Mouse (Mus musculus): ENCODE measurements around the gene Lrrtm4. TPM values are rescaled to one million over a fixed set of nuclear protein-coding genes. Genes with fewer than 3 reads are reported as not detected.

Gene Lrrtm4
- 0.08 TPM for polyA plus RNA-seq (2012; fragmentation: generic; extraction: Trizol)

DNA sequence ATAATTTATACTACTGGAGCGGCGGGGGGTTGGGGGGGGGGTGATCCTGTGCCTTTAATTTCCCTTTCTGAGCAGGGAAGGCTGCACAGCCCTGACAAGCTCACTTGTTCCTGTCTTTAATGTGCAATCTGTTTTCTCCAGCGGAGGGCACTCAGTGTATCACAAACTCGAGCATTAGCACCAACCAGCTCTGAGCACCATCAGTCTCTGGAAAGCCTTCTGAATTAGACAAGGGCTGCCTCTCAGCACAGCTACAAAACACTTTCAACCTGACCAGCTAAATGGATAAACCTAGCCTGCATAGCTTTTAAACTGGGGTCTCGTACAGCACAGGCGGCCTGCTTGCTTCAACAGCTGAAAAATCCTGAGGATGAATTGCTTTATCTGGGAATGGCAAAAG lies at the start of gene Lrrtm4:
TSS of gene Lrrtm4 (plus strand) at position 113 of the 400 bp plus-strand sequence.
- Histone ChIP-seq H3K79me2 (ENCODE audit: control insufficient read depth, insufficient read depth) (no peaks in the 10 kb centered on the region), H3K36me3 (ENCODE audit: control insufficient read depth, insufficient read depth) (no peaks in the 10 kb centered on the region), H3K4me3 (no peak within 1 kb of the TSS), H3K4me2 (ENCODE audit: low read depth) (no peak within 1 kb of the TSS), H3ac (ENCODE audit: control insufficient read depth, insufficient read length) (no peak within 1 kb of the TSS), H3K27me3 (ENCODE audit: control insufficient read depth, insufficient read depth, insufficient read length) (no peaks in the 10 kb centered on the region)
- TF ChIP-seq TCF12 (IDR thresholded peaks at IDR 0.05; ENCODE audit: insufficient read depth, poor library complexity, severe bottlenecking) (no peak), TCF3 (IDR thresholded peaks at IDR 0.05; ENCODE audit: insufficient read length, low read depth) (no peak), USF1 (IDR thresholded peaks at IDR 0.05; ENCODE audit: low read depth) (no peak), POLR2A (IDR thresholded peaks at IDR 0.05; ENCODE audit: insufficient read length, low read depth) (no peak), MYOG (IDR thresholded peaks at IDR 0.05; ENCODE audit: control insufficient read depth in 1 of 3, insufficient read depth in 1 of 3, insufficient read length in 2 of 3, low read depth in 2 of 3) (no peak), REST (IDR thresholded peaks at IDR 0.05; ENCODE audit: insufficient read depth, insufficient read length) (no peak), E2F4 (IDR thresholded peaks at IDR 0.05; ENCODE audit: insufficient read depth) (no peak), MAX (IDR thresholded peaks at IDR 0.05; ENCODE audit: low read depth) (no peak), MYOD1 (IDR thresholded peaks at IDR 0.05; ENCODE audit: control insufficient read depth in 1 of 3, insufficient read length in 2 of 3, low read depth in 2 of 3) (no peak), SRF (IDR thresholded peaks at IDR 0.05; ENCODE audit: control insufficient read depth, insufficient read length, low read depth) (no peak), POLR2AphosphoS2 (IDR thresholded peaks at IDR 0.05; ENCODE audit: insufficient read length, low read depth) (no peak), CEBPB (IDR thresholded peaks at IDR 0.05; ENCODE audit: insufficient read depth, poor library complexity, severe bottlenecking) (no peak)

DNA sequence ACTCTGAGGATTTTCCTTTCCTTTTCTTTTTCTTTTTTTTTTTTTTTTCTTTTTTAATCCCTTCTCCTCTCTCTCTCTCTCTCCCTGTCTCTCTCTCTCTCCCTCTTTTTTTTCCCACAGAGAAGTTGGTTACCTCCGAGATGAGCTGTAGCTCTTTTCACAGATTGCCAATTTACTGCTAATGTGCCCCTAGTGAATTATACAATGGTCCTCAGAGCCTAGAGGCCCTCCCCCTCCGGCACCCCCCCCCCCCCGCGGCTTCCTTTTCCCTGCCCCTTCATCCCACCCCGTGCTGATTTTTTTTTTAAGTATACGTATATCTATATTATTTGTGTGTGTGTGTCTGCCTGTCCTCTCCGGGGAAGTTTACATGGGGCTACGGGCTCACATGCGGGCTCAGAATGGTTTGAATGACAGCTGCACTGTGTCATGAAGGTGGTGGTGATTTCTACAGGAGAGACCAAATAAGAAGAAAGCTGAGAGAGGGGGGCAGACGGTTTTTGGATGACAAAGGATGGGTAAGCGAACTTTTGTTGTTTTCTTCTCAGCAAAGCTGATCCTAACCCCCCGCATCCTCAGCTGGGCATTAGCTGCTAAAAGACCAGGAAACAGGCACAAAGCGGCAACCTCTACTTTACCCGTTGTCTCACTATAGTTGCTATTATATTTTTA lies 648 bp downstream of the Lrrtm4 start:
- no peak overlapping the region for H3K4me2 ChIP-seq (ENCODE audit: low read depth)
- H3ac ChIP-seq (ENCODE audit: control insufficient read depth, insufficient read length), result no peak overlapping the region
- TF ChIP-seq TCF3 (IDR thresholded peaks at IDR 0.05; ENCODE audit: insufficient read length, low read depth) (no peak), SRF (IDR thresholded peaks at IDR 0.05; ENCODE audit: control insufficient read depth, insufficient read length, low read depth) (no peak), MYOD1 (IDR thresholded peaks at IDR 0.05; ENCODE audit: control insufficient read depth in 1 of 3, insufficient read length in 2 of 3, low read depth in 2 of 3) (no peak)
- no peaks in the 10 kb centered on the region for H3K36me3 ChIP-seq (ENCODE audit: control insufficient read depth, insufficient read depth)
- no peak overlapping the region for H3K4me3 ChIP-seq
- H3K27me3 ChIP-seq (ENCODE audit: control insufficient read depth, insufficient read depth, insufficient read length), result no peaks in the 10 kb centered on the region
- H3K79me2 ChIP-seq (ENCODE audit: control insufficient read depth, insufficient read depth), result no peaks in the 10 kb centered on the region

DNA sequence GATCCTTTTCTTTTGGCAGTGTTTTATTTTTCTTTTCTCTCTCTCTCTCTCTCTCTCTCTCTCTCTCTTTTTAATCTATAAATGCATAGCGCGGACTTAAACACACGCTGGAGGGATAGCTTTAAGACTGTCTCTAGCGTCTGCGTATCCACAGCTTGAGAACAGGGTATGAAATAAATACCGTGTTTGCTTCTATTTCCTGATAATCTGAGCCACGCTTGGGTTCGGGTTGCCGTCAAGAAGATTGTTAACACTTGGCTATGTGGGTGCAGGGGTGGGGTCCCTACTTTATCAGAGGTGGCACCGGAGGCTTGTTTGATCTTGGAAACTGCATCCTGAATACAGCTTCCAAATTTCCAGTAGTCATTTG lies 1.2 kb downstream of the Lrrtm4 start:
- no peak overlapping the region for H3K4me2 ChIP-seq (ENCODE audit: low read depth)
- no peak overlapping the region for H3ac ChIP-seq (ENCODE audit: control insufficient read depth, insufficient read length)
- no peak overlapping the region for H3K4me3 ChIP-seq
- H3K79me2 ChIP-seq (ENCODE audit: control insufficient read depth, insufficient read depth), result no peaks in the 10 kb centered on the region
- H3K36me3 ChIP-seq (ENCODE audit: control insufficient read depth, insufficient read depth), result no peaks in the 10 kb centered on the region
- TF ChIP-seq SRF (IDR thresholded peaks at IDR 0.05; ENCODE audit: control insufficient read depth, insufficient read length, low read depth) (no peak), CEBPB (IDR thresholded peaks at IDR 0.05; ENCODE audit: insufficient read depth, poor library complexity, severe bottlenecking) (no peak), REST (IDR thresholded peaks at IDR 0.05; ENCODE audit: insufficient read depth, insufficient read length) (no peak), MAX (IDR thresholded peaks at IDR 0.05; ENCODE audit: low read depth) (no peak), MYOD1 (IDR thresholded peaks at IDR 0.05; ENCODE audit: control insufficient read depth in 1 of 3, insufficient read length in 2 of 3, low read depth in 2 of 3) (no peak), USF1 (IDR thresholded peaks at IDR 0.05; ENCODE audit: low read depth) (no peak), TCF12 (IDR thresholded peaks at IDR 0.05; ENCODE audit: insufficient read depth, poor library complexity, severe bottlenecking) (no peak), MYOG (IDR thresholded peaks at IDR 0.05; ENCODE audit: control insufficient read depth in 1 of 3, insufficient read depth in 1 of 3, insufficient read length in 2 of 3, low read depth in 2 of 3) (no peak), E2F4 (IDR thresholded peaks at IDR 0.05; ENCODE audit: insufficient read depth) (no peak), POLR2A (IDR thresholded peaks at IDR 0.05; ENCODE audit: insufficient read length, low read depth) (no peak), POLR2AphosphoS2 (IDR thresholded peaks at IDR 0.05; ENCODE audit: insufficient read length, low read depth) (no peak), TCF3 (IDR thresholded peaks at IDR 0.05; ENCODE audit: insufficient read length, low read depth) (no peak)
- H3K27me3 ChIP-seq (ENCODE audit: control insufficient read depth, insufficient read depth, insufficient read length), result no peaks in the 10 kb centered on the region

DNA sequence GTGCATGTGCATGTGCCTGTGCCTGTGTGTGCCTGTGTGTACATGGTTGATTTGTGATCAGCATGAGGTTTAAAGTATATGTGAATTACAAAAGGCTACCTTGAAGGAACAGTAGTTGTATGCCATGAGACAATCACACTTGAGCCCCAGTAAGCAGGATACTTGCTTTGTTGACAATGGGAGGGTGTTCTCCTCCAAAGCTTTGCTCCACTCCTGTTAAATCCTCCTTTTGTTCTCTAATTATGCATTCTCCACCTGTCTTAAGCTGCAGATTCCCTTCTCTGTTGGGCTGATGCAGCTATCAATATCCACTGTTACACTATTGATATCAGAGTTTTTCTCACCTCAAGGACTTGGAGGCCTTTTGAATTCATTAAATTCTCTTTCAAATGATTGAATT lies 38.2 kb downstream of the Lrrtm4 start:
- Histone ChIP-seq H3K79me2 (ENCODE audit: control insufficient read depth, insufficient read depth) (no peaks in the 10 kb centered on the region), H3K36me3 (ENCODE audit: control insufficient read depth, insufficient read depth) (no peaks in the 10 kb centered on the region), H3K27me3 (ENCODE audit: control insufficient read depth, insufficient read depth, insufficient read length) (no peaks in the 10 kb centered on the region), H3ac (ENCODE audit: control insufficient read depth, insufficient read length) (no peak overlapping the region), H3K4me3 (no peak overlapping the region), H3K4me2 (ENCODE audit: low read depth) (no peak overlapping the region)
- TF ChIP-seq TCF3 (IDR thresholded peaks at IDR 0.05; ENCODE audit: insufficient read length, low read depth) (no peak), POLR2AphosphoS2 (IDR thresholded peaks at IDR 0.05; ENCODE audit: insufficient read length, low read depth) (no peak), POLR2A (IDR thresholded peaks at IDR 0.05; ENCODE audit: insufficient read length, low read depth) (no peak), TCF12 (IDR thresholded peaks at IDR 0.05; ENCODE audit: insufficient read depth, poor library complexity, severe bottlenecking) (no peak), MYOD1 (IDR thresholded peaks at IDR 0.05; ENCODE audit: control insufficient read depth in 1 of 3, insufficient read length in 2 of 3, low read depth in 2 of 3) (no peak), USF1 (IDR thresholded peaks at IDR 0.05; ENCODE audit: low read depth) (no peak), CEBPB (IDR thresholded peaks at IDR 0.05; ENCODE audit: insufficient read depth, poor library complexity, severe bottlenecking) (no peak), MAX (IDR thresholded peaks at IDR 0.05; ENCODE audit: low read depth) (no peak), E2F4 (IDR thresholded peaks at IDR 0.05; ENCODE audit: insufficient read depth) (no peak), MYOG (IDR thresholded peaks at IDR 0.05; ENCODE audit: control insufficient read depth in 1 of 3, insufficient read depth in 1 of 3, insufficient read length in 2 of 3, low read depth in 2 of 3) (no peak), SRF (IDR thresholded peaks at IDR 0.05; ENCODE audit: control insufficient read depth, insufficient read length, low read depth) (no peak), REST (IDR thresholded peaks at IDR 0.05; ENCODE audit: insufficient read depth, insufficient read length) (no peak)
